Mouse (Mus musculus): ENCODE data around the gene Cbfa2t3. TPM values are rescaled to one million over a fixed set of nuclear protein-coding genes. Genes with fewer than 3 reads are reported as not detected.

The Cbfa2t3 gene
- polyA plus RNA-seq, 1 experiment from 2014 or later = 27.7 TPM

DNA sequence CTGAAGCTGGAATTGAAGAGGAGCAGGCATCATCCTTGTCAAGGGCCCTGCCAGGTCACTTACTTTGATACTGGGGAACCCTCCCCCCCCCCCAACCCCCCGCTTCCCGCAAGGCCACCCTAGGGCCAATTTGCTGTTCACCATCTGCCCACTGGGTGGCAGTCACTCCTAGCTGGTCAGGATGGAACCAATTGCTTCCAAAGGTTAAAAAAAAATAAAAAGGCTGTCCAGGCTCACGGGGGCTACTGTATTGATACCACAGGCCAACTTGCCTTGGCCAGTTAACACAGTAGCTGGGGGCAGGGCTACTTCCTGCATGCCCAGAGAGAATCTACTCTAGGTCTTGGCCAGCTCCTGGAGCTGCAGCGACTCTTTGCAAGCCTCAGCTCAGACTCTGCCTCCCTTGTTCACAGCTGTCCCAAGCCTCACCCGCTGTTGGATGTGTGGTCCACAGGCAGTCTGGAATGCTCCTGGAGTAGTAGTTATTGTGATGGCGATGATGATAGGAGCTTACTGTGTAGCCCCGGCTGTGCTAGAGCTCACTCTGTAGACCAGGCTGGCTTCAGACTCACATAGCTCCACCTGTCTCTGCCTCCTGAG lies 80.9 kb downstream of the Cbfa2t3 start:
- H3K4me2 ChIP-seq (replicated peaks) = no peak overlapping the region

DNA sequence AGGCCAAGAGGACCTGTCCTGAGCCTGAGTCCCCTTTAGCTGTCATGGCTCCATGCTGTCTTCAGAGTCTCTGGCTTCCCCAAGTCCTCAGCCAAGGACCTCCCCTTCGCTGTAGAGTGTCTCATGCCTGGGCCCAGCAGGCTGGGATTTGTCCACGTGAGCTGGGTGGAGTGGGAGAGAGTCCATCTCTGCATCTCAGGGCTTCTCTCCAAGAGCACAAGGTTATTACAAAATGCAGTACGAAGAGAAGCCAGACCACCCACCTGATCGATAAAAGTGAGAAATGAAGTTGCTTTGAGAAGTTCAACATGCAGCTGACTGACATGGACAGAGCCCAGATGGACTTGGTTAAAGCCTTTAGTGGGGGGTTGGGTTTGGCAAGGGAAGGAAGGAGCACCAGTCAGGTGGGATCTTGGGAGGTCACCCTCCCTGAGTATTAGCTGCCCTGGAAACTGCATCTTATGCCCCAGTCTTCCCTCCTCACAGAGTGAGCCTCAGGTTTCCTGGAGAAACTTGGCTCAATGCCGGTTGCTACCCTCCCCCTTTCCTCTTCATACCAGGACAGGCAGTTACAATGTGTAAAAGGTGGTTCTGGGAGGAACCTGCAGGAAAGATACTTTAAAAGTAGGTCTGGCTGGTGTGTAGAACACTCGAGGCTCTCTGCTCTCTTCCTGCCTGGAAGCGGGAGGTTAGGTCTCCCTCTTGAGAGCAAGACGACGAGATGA lies 82.6 kb downstream of the Cbfa2t3 start:
- Histone ChIP-seq H3K4me2 (replicated peaks) (no peak overlapping the region), H3K4me3 (replicated peaks; ENCODE audit: low read length) (no peak overlapping the region), H3K9ac (no peak overlapping the region), H3K27me3 (ENCODE audit: control insufficient read depth, insufficient read depth, low read length) (no peaks in the 10 kb centered on the region), H3K36me3 (replicated peaks; ENCODE audit: control insufficient read depth, insufficient read depth) (peaks cover 13% of the 10 kb centered on the region), H3K27ac (no peak overlapping the region), H3K9me3 (ENCODE audit: control insufficient read depth, low read length) (no peaks in the 10 kb centered on the region), H3K4me1 (replicated peaks; ENCODE audit: control insufficient read depth, insufficient read depth, low read length) (peaks cover 9% of the 10 kb centered on the region)
- WGBS = 82% methylated on average over 9 of the region's 9 CpGs
- DNase-seq (ENCODE audit: low spot score) (no peak), ATAC-seq (ENCODE audit: low FRiP score) (no peak)

More for the DNA sequence above, 80.9 kb downstream of the Cbfa2t3 start:
- WGBS = 26% methylated on average over 5 of the region's 7 CpGs
- Histone ChIP-seq H3K4me1 (replicated peaks; ENCODE audit: control insufficient read depth, insufficient read depth, low read length) (no peaks in the 10 kb centered on the region; the same call in 1 of the 2 replicates), H3K4me3 (replicated peaks; ENCODE audit: low read length) (no peak overlapping the region), H3K27me3 (ENCODE audit: control insufficient read depth, insufficient read depth, low read length) (no peaks in the 10 kb centered on the region), H3K27ac (no peak overlapping the region), H3K9ac (no peak overlapping the region), H3K36me3 (replicated peaks; ENCODE audit: control insufficient read depth, insufficient read depth) (peaks cover 13% of the 10 kb centered on the region), H3K9me3 (ENCODE audit: control insufficient read depth, low read length) (no peaks in the 10 kb centered on the region)
- no peak for ATAC-seq (ENCODE audit: low FRiP score)
- DNase-seq (ENCODE audit: low spot score) = peak; percentile 89

DNA sequence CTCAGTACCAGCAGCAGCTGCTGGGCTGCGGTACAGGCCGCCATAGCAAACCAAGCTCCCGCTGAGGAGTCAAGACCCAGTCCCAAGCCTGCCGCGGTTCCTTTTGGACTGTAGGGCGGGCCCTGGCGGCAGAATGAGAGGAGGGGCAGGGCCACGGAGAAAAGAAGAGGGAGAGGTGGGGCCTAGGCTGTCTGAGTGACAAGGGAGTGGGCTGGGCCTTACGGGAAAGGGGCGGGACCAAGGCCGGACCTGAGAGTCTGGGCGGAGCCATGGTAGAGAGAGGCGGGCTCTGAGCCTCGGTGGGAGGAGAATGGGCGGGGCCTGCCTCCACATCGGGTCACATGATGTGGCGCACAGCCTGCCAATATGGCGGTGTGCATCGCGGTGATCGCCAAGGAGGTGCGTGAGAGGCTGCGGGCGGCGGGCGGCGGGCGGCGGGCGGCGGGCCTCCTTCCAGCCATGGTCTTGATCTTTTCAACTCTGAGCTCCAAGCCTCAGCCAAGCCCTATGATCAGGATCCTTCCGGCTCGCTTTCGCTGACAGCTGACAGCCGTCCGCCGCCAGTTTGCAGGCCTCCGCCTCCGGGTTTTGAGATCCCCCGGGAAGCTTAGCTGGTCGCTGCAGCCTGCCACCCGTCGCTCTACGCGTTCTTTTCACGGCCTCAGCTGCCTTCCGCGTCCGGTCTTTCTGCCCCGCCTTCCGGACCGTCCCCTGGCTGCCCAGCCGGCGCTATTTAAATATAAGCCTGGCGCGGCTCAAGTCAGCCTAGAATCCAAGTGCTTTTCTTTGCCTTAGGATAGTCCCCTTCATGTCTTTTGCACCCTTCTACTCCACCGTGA lies 87.4 kb downstream of the Cbfa2t3 start, which contains the start of the genes Galns and Trappc2l:
Gene Galns, minus strand, starts transcription at position 169 of the 839 bp plus-strand sequence.
Gene Trappc2l, plus strand, starts transcription at position 346 of the 839 bp plus-strand sequence.
- peak within 1 kb of the TSS; percentile 89 for H3K9ac ChIP-seq
- under 1% methylated on average over 55 of the region's 57 CpGs for WGBS
- H3K9me3 ChIP-seq (ENCODE audit: control insufficient read depth, low read length) = no peaks in the 10 kb centered on the region
- H3K4me2 ChIP-seq (replicated peaks) = peak within 1 kb of the TSS; percentile 85
- peaks cover 17% of the 10 kb centered on the region for H3K4me1 ChIP-seq (replicated peaks; ENCODE audit: control insufficient read depth, insufficient read depth, low read length)
- peaks cover 13% of the 10 kb centered on the region for H3K36me3 ChIP-seq (replicated peaks; ENCODE audit: control insufficient read depth, insufficient read depth)
- H3K4me3 ChIP-seq (replicated peaks; ENCODE audit: low read length) = peak within 1 kb of the TSS; percentile 72
- H3K27ac ChIP-seq = peak within 1 kb of the TSS; percentile 88
- ATAC-seq (ENCODE audit: low FRiP score) (peak; percentile 97), DNase-seq (ENCODE audit: low spot score) (peak; percentile 99)
- H3K27me3 ChIP-seq (ENCODE audit: control insufficient read depth, insufficient read depth, low read length) = no peaks in the 10 kb centered on the region

DNA sequence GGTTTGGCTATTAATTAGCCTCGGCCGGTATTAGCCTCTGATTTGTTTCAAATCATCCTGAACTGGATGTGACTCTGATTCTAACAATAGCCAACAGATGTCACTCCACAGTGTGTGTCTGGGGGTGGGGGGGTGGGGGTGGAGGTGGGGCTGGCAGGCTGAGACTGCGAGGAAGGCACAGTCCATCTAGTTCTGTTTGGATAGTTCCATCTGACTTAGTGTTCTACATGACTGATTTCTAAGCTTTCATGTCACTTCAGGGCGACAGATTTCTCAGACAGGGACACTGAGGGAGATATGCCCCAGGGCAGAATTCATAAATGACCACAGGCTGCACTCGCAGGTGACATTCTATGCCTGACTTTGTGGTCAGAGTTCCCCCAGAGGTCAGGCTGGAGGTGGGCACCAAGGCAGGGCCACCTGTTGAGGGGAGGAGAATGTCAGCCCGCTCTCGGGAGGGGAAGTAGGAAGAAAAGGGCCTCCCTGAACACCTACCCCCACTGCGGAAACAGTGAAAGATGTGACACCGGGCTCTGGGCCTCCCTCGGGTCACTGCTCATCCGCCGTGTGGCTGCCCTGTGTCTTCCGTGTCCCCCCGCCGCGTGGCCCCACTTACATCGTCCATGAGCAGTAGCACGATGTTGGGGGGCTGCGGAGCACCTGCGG lies 88.2 kb downstream of the Cbfa2t3 start:
- Histone ChIP-seq H3K4me1 (replicated peaks; ENCODE audit: control insufficient read depth, insufficient read depth, low read length) (peaks cover 17% of the 10 kb centered on the region), H3K9me3 (ENCODE audit: control insufficient read depth, low read length) (no peaks in the 10 kb centered on the region), H3K27ac (peak overlapping the region; percentile 78), H3K27me3 (ENCODE audit: control insufficient read depth, insufficient read depth, low read length) (no peaks in the 10 kb centered on the region), H3K36me3 (replicated peaks; ENCODE audit: control insufficient read depth, insufficient read depth) (peaks cover 10% of the 10 kb centered on the region), H3K9ac (peak overlapping the region; percentile 72), H3K4me3 (replicated peaks; ENCODE audit: low read length) (peak overlapping the region; percentile 72), H3K4me2 (replicated peaks) (peak overlapping the region; percentile 85)
- DNase-seq (ENCODE audit: low spot score) (no peak), ATAC-seq (ENCODE audit: low FRiP score) (0 out of 2 replicates have a peak, but pooled peaks have one; percentile 7)
- 2% methylated on average over 20 of the region's 20 CpGs for WGBS

DNA sequence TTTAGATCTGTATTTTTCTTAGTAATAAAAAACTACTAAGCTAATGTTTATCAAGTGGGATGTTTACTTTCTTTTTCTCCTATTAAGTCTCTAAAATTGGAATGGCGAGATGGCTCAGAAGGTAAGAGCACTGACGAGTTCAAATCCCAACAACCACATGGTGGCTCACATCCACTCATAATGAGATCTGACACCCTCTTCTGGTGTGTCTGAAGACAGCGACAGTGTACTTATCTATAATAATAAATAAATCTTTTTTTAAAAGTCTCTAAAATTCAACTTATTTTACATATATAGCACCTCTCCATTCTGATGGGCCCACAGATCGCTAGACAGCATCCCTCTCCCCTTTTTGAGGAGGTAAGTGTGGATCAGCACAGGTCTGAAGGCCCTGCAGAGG lies 88.7 kb downstream of the Cbfa2t3 start:
- Histone ChIP-seq H3K4me3 (replicated peaks; ENCODE audit: low read length) (no peak overlapping the region), H3K9me3 (ENCODE audit: control insufficient read depth, low read length) (no peaks in the 10 kb centered on the region), H3K4me2 (replicated peaks) (peak overlapping the region; percentile 85), H3K36me3 (replicated peaks; ENCODE audit: control insufficient read depth, insufficient read depth) (peaks cover 4% of the 10 kb centered on the region), H3K27ac (no peak overlapping the region), H3K9ac (no peak overlapping the region), H3K27me3 (ENCODE audit: control insufficient read depth, insufficient read depth, low read length) (no peaks in the 10 kb centered on the region), H3K4me1 (replicated peaks; ENCODE audit: control insufficient read depth, insufficient read depth, low read length) (peaks cover 17% of the 10 kb centered on the region)
- no peak for ATAC-seq (ENCODE audit: low FRiP score)
- no peak for DNase-seq (ENCODE audit: low spot score)
- WGBS = 64% methylated on average over 4 of the region's 4 CpGs

DNA sequence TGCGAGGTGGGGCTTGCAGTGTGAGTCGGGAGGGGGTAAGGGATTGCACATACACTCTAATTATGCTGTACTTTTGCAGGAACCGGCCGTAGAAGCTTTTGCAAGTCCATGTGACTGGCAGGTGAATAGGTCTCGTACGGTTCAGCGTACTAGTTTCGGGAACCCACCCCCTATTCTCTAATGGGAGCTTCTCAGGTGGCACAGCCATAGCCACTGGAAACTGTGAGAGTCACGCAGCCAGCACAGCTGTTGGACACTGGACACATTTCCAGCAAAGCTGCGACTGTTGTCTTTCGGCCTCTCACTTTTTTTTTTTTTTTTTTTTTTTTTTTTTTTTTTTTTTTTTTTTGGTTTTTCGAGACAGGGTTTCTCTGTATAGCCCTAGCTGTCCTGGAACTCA lies 92.1 kb downstream of the Cbfa2t3 start:
- WGBS = 88% methylated on average over 11 of the region's 12 CpGs
- no peak overlapping the region for H3K4me3 ChIP-seq (replicated peaks; ENCODE audit: low read length)
- H3K9me3 ChIP-seq (ENCODE audit: control insufficient read depth, low read length) = no peaks in the 10 kb centered on the region
- H3K27ac ChIP-seq = no peak overlapping the region
- DNase-seq (ENCODE audit: low spot score) = no peak
- no peak overlapping the region for H3K4me2 ChIP-seq (replicated peaks)
- H3K27me3 ChIP-seq (ENCODE audit: control insufficient read depth, insufficient read depth, low read length) = no peaks in the 10 kb centered on the region
- peaks cover 8% of the 10 kb centered on the region for H3K4me1 ChIP-seq (replicated peaks; ENCODE audit: control insufficient read depth, insufficient read depth, low read length)
- no peak overlapping the region for H3K9ac ChIP-seq
- ATAC-seq (ENCODE audit: low FRiP score) = no peak
- H3K36me3 ChIP-seq (replicated peaks; ENCODE audit: control insufficient read depth, insufficient read depth) = no peaks in the 10 kb centered on the region

DNA sequence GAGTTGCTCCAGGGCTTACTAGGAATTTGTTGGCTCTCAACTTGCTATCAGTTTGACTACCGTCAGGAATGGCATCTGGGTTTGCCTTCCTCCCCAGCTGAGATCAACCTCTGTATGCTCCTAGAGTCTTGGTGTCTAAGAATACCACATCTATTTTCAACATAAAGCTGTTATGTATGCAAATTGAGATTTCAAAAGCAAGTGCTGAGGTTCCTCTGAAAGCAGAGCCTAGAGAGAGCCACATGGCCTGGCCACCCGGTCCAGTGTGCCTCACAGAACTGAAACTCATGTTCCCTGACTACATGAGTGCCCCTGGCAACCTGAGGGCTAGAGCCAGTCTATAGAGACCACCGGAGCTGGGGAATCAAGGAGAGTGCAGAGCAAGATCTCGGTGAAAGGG lies 93.5 kb downstream of the Cbfa2t3 start:
- H3K27me3 ChIP-seq (ENCODE audit: control insufficient read depth, insufficient read depth, low read length) = no peaks in the 10 kb centered on the region
- H3K9me3 ChIP-seq (ENCODE audit: control insufficient read depth, low read length) = no peaks in the 10 kb centered on the region
- WGBS = 79% methylated on average over 4 of the region's 4 CpGs
- no peak for DNase-seq (ENCODE audit: low spot score)
- no peak overlapping the region for H3K4me3 ChIP-seq (replicated peaks; ENCODE audit: low read length)
- no peak overlapping the region for H3K4me2 ChIP-seq (replicated peaks)
- H3K36me3 ChIP-seq (replicated peaks; ENCODE audit: control insufficient read depth, insufficient read depth) = no peaks in the 10 kb centered on the region
- ATAC-seq (ENCODE audit: low FRiP score) = no peak
- H3K9ac ChIP-seq = no peak overlapping the region
- no peak overlapping the region for H3K27ac ChIP-seq
- H3K4me1 ChIP-seq (replicated peaks; ENCODE audit: control insufficient read depth, insufficient read depth, low read length) = peaks cover 2% of the 10 kb centered on the region

DNA sequence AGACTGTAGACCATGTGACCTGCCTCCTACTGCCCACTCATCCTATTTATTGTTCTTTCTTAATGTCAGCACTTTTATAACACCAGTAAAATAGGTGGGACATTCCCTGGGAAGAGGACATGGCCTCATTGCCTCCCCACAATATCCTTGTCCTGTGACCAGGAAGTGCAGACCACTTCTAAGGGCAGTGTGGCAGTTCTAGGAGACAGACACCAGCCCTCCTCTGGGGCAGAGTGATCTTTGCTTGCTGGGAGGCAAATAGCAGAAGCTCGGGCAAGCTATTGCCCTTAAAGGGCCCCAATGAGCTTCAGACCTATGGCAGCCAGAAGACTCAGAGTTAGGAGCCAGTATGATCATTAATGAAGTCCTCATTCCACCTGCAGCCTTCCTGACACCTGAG lies 94.3 kb downstream of the Cbfa2t3 start:
- Histone ChIP-seq H3K4me3 (replicated peaks; ENCODE audit: low read length) (no peak overlapping the region), H3K4me1 (replicated peaks; ENCODE audit: control insufficient read depth, insufficient read depth, low read length) (no peaks in the 10 kb centered on the region), H3K9ac (no peak overlapping the region), H3K36me3 (replicated peaks; ENCODE audit: control insufficient read depth, insufficient read depth) (no peaks in the 10 kb centered on the region), H3K9me3 (ENCODE audit: control insufficient read depth, low read length) (no peaks in the 10 kb centered on the region), H3K27ac (no peak overlapping the region), H3K4me2 (replicated peaks) (no peak overlapping the region), H3K27me3 (ENCODE audit: control insufficient read depth, insufficient read depth, low read length) (no peaks in the 10 kb centered on the region)
- 60% methylated on average over 1 of the region's 1 CpGs for WGBS
- no peak for ATAC-seq (ENCODE audit: low FRiP score)
- no peak for DNase-seq (ENCODE audit: low spot score)
